Mouse (Mus musculus) fibroblast of lung, adult 2 months (primary cell): Measurements from ENCODE around the gene Gm47985.
"Not testable (repeated sequence)": the region's sequence is repeated elsewhere in the genome, so short reads cannot be mapped to it uniquely, and the experiment has no call there.

Experiments used
- DNase-seq: peaks from one replicate; pipeline ENCODE4 v3.0.0-alpha.2; 2011; ENCODE audit warnings: low read depth

The Gm47985 gene

DNA sequence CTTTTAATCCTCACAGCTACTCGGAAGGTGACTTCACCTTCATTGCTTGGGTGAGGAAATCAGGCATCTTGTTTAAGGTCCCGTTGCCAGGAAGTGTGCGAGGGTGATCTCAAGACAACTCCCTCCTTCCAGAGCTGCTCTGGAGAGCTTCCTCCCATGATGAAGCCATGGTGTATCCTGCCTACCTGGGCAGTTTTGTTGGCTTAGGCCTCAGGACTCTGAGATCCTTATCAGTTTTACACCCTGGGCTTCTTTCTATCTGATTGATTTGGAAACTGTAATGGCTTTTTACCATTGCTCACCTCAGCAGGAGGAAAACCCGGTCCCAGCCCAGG is 4.4 kb upstream of the Gm47985 start:
- DNase-seq: no peak

DNA sequence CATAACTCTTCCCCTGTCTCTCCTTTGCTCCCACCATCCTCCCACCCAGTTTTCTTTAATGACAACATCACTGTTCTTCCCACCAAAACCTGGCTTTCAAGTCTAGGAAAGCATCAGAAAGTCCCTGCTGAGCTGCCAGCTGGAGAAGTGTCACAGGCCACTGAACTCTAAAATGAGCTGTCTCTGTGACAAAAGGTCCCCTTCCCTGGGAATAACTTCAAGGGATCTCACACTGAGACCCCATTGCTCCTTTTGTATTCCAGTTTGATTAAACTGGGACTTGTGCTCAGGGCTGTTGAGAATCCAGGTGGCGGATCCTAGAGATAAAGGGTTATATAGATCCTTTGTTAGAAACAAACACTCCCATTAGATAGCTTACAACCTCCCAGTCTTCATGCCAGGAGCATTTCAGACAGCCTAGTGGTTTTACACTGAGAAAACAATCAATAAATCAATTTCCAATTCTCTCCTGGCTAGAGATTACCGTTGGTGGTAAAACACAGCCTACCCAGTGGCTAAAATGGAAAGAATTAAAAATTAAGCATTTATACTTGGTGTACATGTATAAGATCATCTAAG is 3.7 kb upstream of the Gm47985 start:
- DNase-seq: no peak

DNA sequence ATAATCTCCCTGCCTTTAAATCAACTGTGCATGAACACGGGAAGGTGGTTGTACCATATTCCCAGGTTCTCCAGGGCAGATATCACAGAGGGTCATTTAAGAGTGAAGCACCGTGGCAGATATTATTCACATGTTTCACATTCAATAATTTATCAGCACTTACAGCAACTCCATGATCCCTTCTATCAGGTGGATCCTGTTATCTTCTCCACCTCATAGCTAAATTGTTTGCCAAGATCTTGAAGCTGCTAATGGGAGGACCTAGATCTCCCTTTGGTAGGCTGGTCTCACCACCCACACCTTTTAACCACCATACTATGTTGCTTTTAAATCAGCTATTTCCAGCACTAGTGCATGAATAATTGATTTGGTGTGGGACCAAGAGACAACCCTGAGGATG is 2.2 kb upstream of the Gm47985 start:
- no peak for DNase-seq

DNA sequence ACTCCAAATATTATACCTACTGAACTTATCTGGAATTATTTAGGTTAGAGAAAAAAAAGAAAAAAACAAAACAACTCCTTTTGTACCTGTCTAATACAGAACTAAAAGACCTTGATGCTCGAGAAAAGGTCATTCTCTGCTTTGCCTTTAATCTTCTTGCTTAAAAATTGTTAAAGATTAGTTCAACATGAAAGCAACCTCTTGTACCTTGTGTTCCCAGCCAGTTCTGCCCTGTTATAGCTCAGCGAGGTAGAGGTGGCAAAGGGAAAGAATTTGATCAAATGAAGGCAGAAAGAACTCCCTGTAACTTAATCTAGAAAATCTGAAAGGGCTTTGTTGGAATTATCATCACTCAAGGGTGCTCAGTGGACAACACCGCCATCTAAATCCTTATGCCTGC is 3.8 kb downstream of the Gm47985 start:
- not testable (repeated sequence) for DNase-seq

DNA sequence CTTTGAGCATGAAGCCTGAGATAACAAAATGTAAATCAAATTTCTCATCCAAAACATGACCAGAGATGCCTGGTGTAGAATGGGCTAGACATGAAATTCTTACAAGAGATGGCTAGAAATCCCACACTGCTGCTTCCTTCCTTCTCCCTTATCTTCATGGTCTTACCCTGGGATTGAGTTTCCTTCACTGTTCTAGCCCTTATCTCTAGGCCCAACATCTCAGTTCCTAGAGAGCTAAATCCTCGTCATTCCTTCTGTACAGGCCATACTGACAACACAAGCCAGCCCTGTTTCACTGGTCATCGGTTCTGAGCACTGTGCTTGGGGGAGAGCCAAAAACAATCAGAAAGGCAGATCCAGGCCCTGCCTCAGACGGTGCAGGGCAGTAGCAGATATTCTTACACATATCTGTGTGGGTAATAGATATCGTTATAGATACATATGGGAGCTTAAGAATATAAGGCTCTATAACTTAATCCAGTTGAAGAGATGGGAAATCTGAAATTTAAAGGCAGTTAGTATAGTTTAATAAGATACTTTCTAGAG is 4.6 kb downstream of the Gm47985 start:
- not testable (repeated sequence) for DNase-seq

DNA sequence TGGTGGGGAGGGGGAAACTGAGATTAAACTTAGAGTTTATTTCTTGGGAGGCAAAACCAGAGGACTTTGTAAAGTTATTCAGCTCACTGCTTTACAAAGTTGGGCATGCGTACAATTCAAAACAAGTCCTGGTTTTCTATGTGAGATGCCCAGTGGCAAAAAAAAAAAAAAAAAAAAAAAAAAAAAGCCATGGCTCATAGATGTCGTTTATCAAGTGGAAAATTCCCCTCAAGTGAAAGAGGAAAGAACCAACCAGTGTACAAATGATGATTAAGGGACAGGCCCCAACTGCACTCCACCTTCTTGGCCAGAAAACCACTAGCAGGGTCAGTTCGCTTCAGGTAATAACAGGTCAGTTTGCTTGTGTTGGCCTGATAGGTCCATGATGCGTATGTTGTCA is 6.1 kb downstream of the Gm47985 start:
- DNase-seq: no peak

DNA sequence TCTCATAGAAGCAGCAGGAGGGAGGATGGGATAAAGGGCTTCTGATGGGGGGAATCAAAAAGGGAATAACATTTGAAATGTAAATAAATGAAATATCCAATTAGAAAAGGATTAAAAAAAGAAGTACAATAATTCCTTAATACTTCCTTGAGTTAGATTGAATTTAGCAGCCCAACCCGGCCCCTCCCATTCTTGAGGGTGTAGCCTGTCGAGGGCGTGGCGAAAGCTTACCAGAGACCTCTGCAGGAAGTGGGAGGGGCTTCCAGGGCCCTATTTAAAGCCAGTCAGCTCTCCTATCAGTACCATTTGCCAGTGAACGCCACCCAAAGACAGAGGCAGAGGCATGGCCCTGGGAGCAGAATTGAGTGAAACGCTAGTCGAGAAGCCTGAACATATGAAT is 9.7 kb downstream of the Gm47985 start, which contains the start of gene Gm8947:
TSS of gene Gm8947 (plus strand) at position 302 of the 400 bp plus-strand sequence.
- not testable (repeated sequence) for DNase-seq

DNA sequence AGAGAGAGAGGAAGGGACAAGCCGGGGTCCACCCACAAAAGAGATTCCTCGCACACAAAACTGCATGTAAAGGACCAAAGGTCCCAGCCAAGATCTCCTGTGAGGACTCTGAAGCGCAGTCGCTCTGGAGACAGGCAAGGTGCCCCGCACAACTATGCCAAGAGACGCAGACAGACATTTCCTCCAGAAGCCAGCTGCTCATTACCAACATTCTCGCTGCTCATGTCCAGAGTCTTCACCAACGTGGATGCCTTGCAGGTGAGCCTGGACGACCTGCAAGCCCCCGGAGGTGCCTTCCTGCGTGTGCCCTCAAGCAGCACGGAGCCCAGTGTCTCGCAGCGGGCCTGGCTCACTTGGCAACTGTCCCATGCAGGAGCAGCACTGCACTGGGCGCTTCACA is 10.4 kb downstream of the Gm47985 start:
- DNase-seq: not testable (repeated sequence)

DNA sequence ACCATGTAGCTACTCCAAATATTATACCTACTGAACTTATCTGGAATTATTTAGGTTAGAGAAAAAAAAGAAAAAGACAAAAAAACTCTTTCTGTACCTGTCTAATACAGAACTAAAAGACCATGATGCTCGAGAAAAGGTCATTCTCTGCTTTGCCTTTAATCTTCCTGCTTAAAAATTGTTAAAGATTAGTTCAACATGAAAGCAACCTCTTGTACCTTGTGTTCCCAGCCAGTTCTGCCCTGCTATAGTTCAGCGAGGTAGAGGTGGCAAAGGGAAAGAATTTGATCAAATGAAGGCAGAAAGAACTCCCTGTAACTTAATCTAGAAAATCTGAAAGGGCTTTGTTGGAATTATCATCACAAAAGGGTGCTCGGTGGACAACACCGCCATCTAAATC is 13.6 kb downstream of the Gm47985 start:
- DNase-seq: not testable (repeated sequence)

DNA sequence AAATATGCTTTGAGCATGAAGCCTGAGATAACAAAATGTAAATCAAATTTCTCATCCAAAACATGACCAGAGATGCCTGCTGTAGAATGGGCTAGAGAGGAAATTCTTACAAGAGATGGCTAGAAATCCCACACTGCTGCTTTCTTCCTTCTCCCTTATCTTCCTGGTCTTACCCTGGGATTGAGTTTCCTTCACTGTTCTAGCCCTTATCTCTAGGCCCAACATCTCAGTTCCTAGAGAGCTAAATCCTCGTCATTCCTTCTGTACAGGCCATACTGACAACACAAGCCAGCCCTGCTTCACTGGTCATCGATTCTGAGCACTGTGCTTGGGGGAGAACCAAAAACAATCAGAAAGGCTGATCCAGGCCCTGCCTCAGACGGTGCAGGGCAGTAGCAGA is 14.4 kb downstream of the Gm47985 start:
- DNase-seq: not testable (repeated sequence)

DNA sequence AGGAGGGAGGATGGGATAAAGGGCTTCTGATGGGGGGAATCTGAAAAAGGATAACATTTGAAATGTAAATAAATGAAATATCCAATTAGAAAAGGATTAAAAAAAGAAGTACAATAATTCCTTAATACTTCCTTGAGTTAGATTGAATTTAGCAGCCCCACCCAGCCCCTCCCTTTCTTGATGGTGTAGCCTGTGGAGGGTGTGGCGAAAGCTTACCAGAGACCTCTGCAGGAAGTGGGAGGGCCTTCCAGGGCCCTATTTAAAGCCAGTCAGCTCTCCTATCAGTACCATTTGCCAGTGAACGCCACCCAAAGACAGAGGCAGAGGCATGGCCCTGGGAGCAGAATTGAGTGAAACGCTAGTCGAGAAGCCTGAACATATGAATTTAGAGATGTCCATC is 15.8 kb downstream of the Gm47985 start, which contains the start of gene Gm47995:
TSS of gene Gm47995 (plus strand) at position 329 of the 400 bp plus-strand sequence.
- DNase-seq: not testable (repeated sequence)

DNA sequence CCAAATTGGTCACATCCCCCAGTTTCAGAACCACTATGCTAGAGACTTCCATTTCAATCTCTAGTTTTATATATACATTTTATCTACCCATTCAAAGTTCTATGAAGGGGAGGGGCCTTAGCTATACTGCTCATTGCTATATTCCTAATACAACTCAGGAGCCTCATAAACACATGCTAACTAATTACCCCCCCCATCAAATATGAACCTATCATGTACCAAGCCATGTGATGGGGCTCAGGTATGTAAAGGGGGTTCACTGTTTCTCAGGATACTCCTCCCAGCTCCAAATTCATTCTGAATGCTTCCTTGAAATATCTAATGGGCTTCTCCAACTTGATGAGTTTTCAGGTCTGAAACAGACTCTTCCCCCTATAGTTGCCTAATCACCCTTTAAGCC is 18.3 kb downstream of the Gm47985 start:
- DNase-seq: not testable (repeated sequence)

DNA sequence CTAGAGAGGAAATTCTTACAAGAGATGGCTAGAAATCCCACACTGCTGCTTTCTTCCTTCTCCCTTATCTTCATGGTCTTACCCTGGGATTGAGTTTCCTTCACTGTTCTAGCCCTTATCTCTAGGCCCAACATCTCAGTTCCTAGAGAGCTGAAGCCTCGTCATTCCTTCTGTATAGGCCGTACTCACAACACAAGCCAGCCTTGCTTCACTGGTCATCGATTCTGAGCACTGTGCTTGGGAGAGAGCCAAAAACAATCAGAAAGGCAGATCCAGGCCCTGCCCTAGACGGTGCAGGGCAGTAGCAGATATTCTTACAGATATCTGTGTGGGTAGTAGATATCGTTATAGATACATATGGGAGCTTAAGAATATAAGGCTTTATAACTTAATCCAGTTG is 20.4 kb downstream of the Gm47985 start:
- DNase-seq: not testable (repeated sequence)

DNA sequence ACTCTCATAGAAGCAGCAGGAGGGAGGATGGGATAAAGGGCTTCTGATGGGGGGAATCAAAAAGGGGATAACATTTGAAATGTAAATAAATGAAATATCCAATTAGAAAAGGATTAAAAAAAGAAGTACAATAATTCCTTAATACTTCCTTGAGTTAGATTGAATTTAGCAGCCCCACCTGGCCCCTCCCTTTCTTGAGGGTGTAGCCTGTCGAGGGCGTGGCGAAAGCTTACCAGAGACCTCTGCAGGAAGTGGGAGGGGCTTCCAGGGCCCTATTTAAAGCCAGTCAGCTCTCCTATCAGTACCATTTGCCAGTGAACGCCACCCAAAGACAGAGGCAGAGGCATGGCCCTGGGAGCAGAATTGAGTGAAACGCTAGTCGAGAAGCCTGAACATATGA is 21.5 kb downstream of the Gm47985 start, which contains the start of gene 3110040M04Rik:
TSS of gene 3110040M04Rik (plus strand) at position 304 of the 400 bp plus-strand sequence.
- not testable (repeated sequence) for DNase-seq

DNA sequence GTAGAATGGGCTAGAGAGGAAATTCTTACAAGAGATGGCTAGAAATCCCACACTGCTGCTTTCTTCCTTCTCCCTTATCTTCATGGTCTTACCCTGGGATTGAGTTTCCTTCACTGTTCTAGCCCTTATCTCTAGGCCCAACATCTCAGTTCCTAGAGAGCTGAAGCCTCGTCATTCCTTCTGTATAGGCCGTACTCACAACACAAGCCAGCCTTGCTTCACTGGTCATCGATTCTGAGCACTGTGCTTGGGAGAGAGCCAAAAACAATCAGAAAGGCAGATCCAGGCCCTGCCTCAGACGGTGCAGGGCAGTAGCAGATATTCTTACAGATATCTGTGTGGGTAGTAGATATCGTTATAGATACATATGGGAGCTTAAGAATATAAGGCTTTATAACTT is 26.2 kb downstream of the Gm47985 start:
- DNase-seq: not testable (repeated sequence)

DNA sequence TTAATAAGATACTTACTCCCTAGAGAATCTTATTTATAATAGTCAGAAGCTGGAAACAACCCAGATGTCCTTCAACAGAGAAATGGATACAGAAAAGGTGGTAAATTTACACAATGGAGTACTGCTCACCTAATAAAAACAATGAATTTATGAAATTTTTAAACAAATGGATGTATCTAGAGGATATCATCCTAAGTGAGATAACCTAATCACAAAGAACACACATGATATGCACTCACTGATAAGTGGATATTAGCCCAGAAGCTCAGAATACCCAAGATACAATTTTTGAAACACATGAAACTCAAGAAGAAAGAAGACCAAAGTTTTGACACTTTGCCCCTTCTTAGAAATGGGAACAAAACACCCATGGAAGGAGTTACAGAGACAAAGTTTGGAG is 26.6 kb downstream of the Gm47985 start:
- DNase-seq: not testable (repeated sequence)

DNA sequence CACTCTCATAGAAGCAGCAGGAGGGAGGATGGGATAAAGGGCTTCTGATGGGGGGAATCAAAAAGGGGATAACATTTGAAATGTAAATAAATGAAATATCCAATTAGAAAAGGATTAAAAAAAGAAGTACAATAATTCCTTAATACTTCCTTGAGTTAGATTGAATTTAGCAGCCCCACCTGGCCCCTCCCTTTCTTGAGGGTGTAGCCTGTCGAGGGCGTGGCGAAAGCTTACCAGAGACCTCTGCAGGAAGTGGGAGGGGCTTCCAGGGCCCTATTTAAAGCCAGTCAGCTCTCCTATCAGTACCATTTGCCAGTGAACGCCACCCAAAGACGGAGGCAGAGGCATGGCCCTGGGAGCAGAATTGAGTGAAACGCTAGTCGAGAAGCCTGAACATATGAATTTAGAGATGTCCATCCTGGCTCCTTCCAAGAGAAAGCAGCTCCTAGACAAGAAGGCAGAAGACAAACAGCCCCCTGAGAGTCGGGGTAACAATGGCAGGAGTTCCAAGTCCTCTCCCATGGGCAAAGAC is 27.6 kb downstream of the Gm47985 start, which contains the start of gene Gm47996:
TSS of gene Gm47996 (plus strand) at position 308 of the 532 bp plus-strand sequence.
- DNase-seq: not testable (repeated sequence)

DNA sequence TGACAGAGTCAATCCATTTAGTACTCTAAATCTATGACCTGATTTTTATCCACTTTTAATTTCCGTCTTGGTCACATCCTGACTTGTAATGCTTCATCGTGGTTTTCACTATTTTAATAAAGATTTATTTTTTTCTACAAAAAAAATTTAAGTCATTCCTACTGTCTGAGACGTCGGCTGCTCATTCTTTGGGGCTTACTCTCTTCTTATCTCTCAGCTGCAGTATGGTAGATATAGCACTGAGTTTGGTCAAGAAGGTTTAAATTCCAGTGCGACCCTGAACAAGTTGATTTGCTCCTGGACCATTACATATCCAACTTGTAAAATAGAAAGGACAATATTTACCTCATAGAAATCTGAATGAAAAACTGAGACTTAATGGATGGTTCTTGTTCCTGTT is 29.3 kb downstream of the Gm47985 start:
- not testable (repeated sequence) for DNase-seq

DNA sequence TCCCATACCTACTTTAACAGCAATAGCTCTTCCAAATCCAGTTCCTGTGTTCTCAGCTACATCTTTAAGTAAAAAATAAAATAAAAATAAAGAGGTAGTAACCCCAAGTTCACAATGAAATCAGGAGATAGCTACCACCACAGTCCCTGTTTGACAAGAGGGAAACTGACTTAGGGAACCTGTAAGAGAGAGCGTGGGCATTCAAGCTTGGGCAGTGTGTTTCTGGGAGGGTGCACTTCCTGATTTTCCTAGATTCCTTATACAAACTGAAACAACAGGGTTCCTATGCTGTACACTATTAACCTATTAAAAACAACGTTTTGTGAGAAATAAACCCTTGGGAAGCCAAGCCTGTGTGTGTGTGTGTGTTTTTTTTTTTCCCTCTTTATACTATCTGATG is 32.5 kb downstream of the Gm47985 start:
- DNase-seq: no peak

DNA sequence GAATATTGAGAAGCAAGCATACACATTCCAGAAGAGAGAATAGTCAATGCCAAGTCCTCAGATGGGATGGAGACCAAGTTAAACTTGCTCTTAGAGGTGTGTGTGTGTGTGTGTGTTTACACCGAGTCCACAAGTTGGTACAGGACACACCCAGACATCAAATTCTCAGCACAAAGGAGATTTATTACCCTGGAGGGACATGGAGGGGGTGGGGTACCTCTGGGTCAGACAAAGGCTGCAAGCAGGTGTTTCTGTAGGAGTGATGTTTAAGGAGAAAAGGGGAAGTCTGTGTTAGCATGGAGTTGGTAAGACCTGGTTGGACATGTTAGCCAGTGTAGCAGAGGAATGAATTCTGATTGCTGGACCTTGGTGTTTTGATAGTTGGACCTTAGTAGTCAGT is 33.6 kb downstream of the Gm47985 start:
- DNase-seq: no peak

DNA sequence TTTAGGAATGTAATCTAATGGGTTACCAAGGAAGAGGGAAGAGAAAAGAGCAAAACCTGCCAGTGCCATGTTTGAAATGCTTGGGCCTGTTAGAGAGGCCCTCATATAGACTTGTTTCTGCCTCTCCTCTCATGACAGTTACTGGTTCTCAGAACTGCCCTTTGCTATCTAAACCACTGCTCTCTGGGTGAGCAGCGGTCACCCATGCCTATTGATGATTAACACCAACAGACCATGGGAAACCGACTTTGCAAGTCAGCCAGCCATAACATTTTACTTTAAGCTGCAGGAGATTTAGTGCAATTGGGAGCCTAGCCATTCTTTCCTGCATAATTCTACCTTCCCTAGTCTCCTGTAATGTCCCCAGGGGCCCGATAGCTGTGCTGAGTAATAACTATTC is 34.1 kb downstream of the Gm47985 start:
- DNase-seq: no peak

DNA sequence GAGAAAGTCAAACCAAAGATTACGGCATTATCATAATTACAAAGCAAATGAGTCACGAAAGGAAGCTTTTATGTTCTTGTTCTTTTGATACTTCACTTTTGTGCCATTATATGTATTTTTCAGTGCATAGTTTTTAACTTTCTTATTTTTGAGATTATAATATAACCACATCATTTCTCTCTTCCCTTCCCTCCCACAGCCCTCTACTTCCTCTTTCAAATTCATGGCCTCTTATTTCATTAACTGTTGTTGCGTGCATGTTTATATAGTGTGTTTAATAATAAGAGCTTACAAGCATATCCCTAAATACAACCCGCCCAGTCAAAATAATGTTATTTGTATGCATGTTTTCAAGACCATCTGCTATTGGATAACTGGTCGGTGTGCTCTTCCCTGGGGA is 36.7 kb downstream of the Gm47985 start:
- DNase-seq: no peak

DNA sequence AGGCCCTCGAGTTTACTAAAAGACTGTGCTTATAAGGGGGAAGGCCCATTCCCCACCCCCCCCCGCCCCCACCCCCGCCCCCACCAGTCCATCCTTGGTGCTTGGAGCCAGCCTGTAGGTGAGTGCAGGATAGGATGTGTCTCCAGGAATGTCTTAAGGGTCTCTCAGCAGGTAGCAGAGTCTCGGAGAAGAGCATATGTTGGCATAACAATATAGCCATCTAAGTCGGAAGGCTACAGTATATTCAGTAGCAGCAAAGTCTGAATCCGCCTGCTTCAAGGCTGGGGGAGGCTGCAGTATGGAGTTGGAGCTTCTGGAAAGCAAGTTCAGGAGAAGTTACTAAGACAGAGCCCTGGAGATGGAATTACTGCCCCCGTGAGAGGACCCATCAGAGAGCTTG is 37.8 kb downstream of the Gm47985 start:
- DNase-seq: no peak
